Mouse (Mus musculus) layer of hippocampus, adult 18-20 months (tissue): Measurements from ENCODE around the gene Hira. TPM values are rescaled to one million over a fixed set of nuclear protein-coding genes. Genes with fewer than 3 reads are reported as not detected.
"Not testable (repeated sequence)": the region's sequence is repeated elsewhere in the genome, so short reads cannot be mapped to it uniquely, and the experiment has no call there.

Experiments
- DNase-seq, 2 experiments: peaks; one replicate each; pipeline ENCODE4 v3.0.0; 2022; ENCODE audit warnings: low spot score in 2 of 2
- total RNA-seq, 2 experiments: library from RNA; stranded (reverse); gene quantifications; 2 replicates each; pipeline ENCODE4 v1.2.3; 2021

Gene Hira
- total RNA-seq, 2 experiments from 2014 or later = 75.6 to 88.3 TPM

DNA sequence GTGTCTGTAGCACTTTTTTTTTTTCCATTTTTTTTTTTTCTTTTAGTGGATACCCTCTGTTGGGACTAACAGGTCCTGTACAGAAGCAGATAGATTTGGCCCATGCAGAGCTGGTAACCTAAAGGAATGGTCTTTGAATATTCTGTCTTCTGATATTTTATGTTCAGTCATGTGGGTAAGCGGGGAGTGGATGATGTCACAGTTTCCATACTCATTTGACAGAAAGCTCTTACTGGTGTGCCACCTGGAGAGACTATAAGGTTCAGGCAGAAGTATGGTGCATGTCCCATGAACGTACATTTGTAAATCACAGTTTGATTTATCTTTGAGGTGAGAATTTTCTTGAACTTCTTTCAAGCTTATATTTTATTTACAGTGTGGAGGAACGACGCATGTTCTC, 39.2 kb downstream of the Hira start:
- no peak for DNase-seq

GRCm38 (mm10) chr16:18921771-18922170, 44.9 kb downstream of the Hira start:
- no peak for DNase-seq

- DNase-seq = no peak
These were observed 51.1 kb downstream of the Hira start for GRCm38 (mm10) chr16:18927963-18928362.

DNA sequence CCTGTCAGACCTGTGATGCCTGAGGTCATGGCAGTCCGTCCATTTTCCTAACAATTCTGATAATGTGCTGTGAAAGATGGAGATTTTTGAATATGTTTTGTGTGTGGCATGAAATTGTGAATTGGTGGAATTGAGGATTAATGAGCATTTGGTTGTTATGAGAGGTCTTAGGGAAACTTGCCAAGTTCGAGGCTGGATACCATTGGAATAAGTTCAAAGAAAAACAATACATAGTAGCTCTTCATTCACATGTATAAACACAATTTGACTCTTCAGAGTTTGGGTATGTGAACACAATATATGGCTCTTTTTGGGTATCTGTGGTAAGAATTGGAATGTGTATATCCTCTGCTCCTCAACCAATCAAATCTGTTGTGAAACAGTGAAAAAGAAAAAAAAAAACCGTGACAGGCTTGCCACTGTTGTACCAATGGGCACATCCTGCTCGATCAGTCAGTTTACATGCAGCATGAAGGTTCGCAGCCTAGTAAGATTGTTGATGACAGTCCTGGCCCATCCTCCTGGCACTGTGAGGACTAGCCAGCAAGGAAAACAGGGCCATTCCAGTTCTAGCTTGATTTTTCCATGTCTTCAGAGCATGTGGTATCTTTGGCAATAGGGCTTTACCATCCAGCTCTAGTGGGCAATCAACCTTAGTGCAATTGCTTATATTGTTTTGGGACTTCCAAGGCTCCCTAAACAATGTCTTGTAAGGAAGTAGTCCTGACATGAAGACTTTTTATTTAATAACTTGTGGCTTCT, 61.7 kb downstream of the Hira start:
- no peak for DNase-seq

- no peak for DNase-seq
These were observed 67.1 kb downstream of the Hira start for GRCm38 (mm10) chr16:18943906-18944305.

GRCm38 (mm10) chr16:18948941-18949340, 72.1 kb downstream of the Hira start:
- no peak for DNase-seq

DNA sequence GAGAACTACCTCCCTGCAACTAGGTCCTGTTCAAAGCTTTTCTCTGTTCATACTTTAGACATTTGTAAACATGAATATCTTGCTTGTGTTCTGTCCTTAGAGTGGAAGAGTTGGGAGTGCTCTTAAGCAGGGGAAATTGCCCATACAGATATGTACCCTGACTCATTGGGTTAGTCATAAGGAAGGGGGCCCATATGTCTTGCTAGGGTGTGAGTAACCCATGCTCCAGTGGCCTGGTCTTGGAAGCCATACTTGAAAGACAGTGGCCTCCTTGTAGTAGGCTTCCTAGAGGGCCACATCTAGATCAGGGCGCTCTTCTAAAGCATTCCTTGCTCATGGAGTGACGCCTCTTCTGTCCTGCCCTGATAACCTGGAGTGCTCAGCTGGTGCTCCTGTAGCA, 73.5 kb downstream of the Hira start:
- no peak for DNase-seq

GRCm38 (mm10) chr16:18952813-18953212, 76.0 kb downstream of the Hira start:
- DNase-seq = no peak

DNA sequence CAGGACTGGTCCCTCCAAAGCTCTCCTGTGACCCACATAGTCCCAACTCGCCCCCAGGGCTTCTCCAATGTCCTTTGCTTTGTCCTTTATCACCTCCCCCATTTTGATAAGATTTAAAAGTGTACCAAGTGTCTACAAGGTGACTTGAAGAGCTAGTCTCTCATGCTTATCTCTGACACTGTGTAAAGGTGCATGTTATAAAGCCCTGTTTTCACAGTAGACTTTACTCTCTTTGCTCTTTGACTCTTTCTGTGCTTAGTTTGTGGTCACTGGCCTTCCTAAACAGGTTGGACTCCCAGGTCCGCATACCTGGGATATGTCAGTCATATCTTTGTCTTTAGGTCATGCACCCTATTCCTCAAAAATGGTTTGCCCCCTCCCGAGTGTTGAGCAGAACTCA, 78.2 kb downstream of the Hira start:
- DNase-seq = no peak

DNA sequence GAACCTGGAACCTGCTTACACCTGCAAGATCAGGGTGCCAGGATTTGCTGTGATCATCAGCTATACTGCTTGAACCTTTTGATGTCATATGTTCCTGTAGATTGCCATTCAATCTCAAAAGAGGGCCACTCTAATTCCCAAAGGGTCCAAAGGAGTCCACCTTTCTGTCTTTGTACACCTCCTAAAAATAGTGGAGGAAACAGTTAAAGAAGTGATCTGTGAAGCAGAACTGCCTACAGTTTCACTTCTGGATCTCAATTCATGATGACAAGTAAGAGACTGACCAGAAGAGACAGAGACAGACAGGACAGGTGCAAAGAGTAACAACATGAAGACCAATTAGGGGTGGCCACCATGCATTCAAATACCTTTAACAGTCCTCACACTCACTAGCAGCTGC, 86.6 kb downstream of the Hira start:
- DNase-seq = no peak

DNA sequence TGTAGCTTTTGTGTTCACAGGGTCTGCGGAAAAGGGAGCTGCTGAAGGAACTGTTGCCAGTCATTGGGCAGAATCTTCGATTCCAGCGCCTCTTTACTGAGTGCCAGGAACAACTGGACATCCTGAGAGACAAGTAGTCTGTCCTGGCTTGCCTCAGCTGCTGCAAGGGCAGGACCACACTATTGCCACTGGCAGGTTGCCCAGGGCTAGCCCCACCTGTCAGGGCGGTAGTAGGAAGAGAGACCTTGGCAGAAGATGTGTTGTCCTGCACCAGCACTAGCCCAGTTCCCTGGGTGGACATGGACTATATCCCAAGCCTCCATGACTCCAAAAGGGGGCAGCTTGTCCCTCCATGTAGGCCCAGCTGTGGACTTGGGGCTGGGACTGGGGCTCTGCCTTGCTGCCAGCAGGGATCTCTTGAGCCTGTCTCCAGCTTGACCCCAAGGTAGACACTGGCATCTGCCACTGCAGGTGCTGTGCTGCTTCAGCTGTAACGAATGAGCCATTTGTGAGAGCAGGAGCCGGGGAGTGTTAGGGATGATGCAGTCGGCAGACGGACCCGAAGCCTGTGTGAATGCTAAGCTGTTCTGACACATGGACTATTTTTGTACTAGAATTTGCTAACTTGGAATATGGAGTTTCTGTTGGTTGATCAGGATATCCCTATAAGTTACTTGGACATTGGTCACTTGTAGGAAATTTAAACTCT, 92.7 kb downstream of the Hira start:
- DNase-seq = peak in 1 of 2 experiments; percentile 17

GRCm38 (mm10) chr16:18970837-18971236, 94.0 kb downstream of the Hira start:
- no peak for DNase-seq

DNA sequence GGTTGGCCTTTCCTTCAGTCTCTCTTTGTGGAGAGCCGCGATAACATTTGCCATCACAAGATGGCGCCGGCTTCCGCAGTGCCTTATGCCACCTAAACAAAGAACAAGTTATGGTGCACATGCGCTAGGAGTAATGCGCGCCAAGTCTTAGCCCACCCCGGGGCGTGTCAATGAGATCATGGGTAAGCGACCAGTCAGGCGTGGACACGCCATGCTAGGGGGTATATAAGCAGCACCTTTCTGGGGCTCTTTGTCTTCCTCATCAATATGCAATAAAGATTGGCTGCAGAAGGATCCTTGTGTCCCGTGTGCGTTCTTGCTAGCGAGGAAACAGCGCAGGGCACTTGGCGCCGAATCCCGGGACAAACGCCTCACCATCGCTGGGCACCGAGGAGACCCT, 98.8 kb downstream of the Hira start:
- not testable (repeated sequence) for DNase-seq

DNA sequence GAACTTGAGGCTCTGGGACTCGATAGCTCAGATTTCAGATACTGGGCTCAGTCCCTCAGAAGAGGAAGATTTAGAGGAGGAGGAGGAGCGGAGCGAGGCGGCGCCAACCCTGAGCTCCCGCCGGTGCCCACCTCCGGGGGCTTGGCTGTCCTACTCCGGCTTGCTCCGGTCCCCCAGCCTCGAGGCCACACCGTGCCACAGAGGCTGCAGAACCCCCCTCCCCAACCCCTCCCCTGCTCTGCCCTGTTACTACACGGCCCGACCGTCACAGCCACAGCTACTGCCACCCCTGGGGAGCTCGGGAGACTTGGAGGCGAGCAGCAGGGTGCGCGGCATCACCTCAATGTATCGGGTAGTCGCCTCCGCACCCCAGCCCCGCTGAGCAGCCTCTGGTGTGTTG, 99.5 kb downstream of the Hira start:
- no peak for DNase-seq

DNA sequence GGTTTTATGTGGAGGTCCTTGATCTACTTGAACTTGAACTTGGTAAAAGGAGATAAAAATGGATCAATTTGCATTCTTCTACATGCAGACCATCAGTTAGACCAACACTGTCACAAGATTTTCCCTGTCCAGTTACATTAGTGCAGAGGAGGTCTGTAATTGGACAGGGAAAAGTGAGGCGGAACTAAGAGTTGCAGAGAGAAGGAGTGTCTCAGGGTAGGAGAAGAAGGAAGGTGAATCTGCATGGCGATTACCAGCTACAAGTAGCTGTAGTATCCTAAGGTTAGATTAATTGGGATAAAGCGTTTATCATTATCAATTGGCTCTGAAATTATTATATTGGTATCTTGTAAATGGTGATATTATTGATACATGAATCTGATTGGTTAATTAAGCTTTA, 109.5 kb downstream of the Hira start:
- DNase-seq = no peak

- no peak for DNase-seq
These were observed 110.0 kb downstream of the Hira start for GRCm38 (mm10) chr16:18986860-18987259.

DNA sequence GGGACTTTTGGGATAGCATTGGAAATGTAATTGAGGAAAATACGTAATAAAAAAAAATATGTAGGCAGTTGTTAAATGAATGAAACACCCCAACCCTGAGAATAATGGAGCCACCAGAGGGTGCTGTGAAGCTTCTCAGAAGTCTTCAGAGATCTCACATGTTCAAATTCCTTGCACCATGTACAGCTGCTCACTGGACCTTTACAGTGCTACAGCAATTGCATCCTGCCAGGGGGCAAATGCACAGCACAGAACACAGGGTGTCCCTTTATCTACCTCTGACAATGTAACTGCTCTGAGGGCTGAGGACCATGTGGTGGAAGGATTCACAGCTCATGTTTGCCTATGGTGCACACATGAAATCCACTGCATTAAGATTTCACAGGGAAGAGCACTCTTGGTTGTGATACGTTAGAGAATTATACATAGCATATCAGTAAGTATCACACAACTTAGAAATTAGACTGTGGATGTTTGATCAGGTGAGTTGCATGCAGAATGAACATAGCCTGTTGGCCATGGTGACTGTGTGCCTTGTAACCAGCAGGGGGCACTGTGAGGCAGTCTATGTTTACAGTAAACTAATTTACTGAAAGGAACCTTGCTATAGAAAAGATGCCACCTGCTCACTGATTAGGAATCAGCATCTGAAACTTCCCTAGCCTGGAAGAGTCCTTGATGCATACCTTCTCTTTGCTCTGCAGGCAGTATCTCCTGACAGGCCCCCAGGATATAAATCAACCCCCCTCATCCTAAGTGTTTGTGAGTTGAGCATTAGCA, 126.0 kb downstream of the Hira start:
- not testable (repeated sequence) for DNase-seq

DNA sequence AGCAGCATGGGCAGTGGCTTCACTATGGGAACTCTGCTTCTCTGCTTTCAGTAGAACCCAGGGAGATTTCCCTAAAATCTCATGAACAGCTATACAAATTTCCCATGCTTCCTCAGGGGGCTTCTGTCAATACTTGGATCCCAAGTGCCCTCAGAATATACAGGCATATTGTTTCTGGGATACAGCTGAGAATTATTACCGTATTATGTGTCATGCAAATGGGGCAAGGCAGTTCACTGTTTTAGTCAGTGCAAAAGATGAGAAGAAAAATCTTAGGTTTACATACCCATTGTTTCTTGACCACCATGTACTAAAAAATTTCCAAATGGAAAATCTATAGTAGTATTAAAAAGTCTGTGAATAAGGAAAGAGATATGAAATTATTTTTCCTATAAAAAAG, 126.9 kb downstream of the Hira start:
- DNase-seq = no peak

- no peak for DNase-seq
These were observed 128.5 kb downstream of the Hira start for GRCm38 (mm10) chr16:19005298-19005697.

DNA sequence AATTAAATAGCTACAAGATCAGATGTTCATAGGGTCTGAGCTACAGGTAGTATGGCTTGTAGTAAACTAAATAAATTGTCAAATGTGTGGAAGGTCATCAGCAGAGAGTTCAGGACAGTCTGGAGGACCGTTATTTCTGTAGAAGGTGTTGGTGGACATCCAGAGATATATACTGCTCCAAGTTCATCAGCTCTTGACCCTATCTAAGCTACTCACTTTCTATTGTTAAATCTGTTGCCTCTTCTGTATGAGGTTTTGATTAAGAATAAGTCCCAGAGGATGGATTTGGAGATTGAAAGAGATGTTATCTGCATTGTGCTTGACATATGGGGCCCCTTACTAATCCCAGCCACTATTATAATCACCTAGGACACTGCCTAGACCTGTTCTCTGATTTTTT, 129.9 kb downstream of the Hira start:
- no peak for DNase-seq

DNA sequence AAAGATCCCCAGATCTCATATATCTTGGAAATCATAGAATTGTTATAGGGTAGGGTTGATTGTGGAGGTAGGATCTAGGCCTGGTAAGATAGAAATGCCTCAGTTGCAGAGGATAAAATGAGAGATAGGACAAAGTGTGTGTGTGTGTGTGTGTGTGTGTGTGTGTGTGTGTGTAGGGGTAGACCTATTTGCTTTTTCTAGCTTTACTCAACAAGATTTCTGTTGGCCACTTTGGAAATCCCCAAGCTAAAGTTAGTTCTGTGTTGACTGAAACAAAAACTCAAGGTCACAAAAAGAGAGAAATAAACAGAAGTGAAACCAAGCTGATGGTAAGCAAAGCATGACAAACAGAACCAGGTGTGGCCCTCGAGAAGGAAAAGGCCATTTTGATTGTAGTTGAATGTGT, 130.4 kb downstream of the Hira start:
- DNase-seq = not testable (repeated sequence)

- no peak for DNase-seq
These were observed 133.9 kb downstream of the Hira start for GRCm38 (mm10) chr16:19010710-19011109.
